Mouse (Mus musculus) megakaryocyte, embryonic 14.5 days (primary cell): ENCODE measurements around the gene Slc4a1ap. TPM values are rescaled to one million over a fixed set of nuclear protein-coding genes. Genes with fewer than 3 reads are reported as not detected.

Source experiments
- H3K27me3 ChIP-seq: replicated peaks from 2 replicates; pipeline ENCODE3; 2012; ENCODE audit warnings: inconsistent platforms
- H3K36me3 ChIP-seq: replicated peaks from 2 replicates; pipeline ENCODE3; 2012; ENCODE audit warnings: low read length, inconsistent platforms, mixed read lengths
- H3K4me1 ChIP-seq: 2 replicates; pipeline ENCODE4 v1.6.1; 2012; ENCODE audit warnings: inconsistent platforms
- H3K4me3 ChIP-seq: replicated peaks from 2 replicates; pipeline ENCODE3; 2012; ENCODE audit warnings: moderate library complexity, mild to moderate bottlenecking, inconsistent platforms
- H3K9me3 ChIP-seq: 2 replicates; pipeline ENCODE4 v1.6.1; 2012; ENCODE audit warnings: inconsistent platforms
- FLI1 ChIP-seq: IDR thresholded peaks from 2 replicates; pipeline ENCODE4 v1.6.1; 2012; ENCODE audit warnings: low read length, inconsistent platforms, mixed read lengths
- GATA1 ChIP-seq: IDR thresholded peaks from 3 replicates; pipeline ENCODE4 v1.6.1; 2012; ENCODE audit warnings: mixed read lengths, low read length, inconsistent platforms, borderline replicate concordance
- polyA plus RNA-seq: library from polyadenylated mRNA; stranded (reverse); fragments of >175 nt; gene quantifications from 2 replicates; pipeline ENCODE4 v1.2.3, GENCODE M21; 2012; ENCODE audit warnings: low replicate concordance; ENCODE audit not compliant: insufficient read depth

The Slc4a1ap gene
- polyA plus RNA-seq, 1 experiment: 8.4 TPM

GRCm38 (mm10) chr5:31564976-31565375 is 38.2 kb downstream of the Slc4a1ap start:
- Histone ChIP-seq H3K4me3 (no peak overlapping the region), H3K36me3 (peaks cover 70% of the 10 kb centered on the region), H3K27me3 (peaks cover 3% of the 10 kb centered on the region), H3K9me3 (no peaks in the 10 kb centered on the region), H3K4me1 (peaks cover 27% of the 10 kb centered on the region)
- TF ChIP-seq FLI1: no peak
- no peak for TF ChIP-seq GATA1

GRCm38 (mm10) chr5:31566026-31566425 is 39.2 kb downstream of the Slc4a1ap start:
- Histone ChIP-seq H3K27me3 (peaks cover 5% of the 10 kb centered on the region), H3K4me1 (peaks cover 34% of the 10 kb centered on the region), H3K9me3 (no peaks in the 10 kb centered on the region), H3K4me3 (no peak overlapping the region), H3K36me3 (peaks cover 61% of the 10 kb centered on the region)
- TF ChIP-seq FLI1 (no peak), GATA1 (no peak)

GRCm38 (mm10) chr5:31566457-31566856 is 39.7 kb downstream of the Slc4a1ap start:
- no peak for TF ChIP-seq FLI1
- no peak for TF ChIP-seq GATA1
- Histone ChIP-seq H3K36me3 (peaks cover 59% of the 10 kb centered on the region), H3K4me1 (peaks cover 38% of the 10 kb centered on the region), H3K4me3 (no peak overlapping the region), H3K27me3 (peaks cover 8% of the 10 kb centered on the region), H3K9me3 (no peaks in the 10 kb centered on the region)

- H3K27me3 ChIP-seq: peaks cover 13% of the 10 kb centered on the region
- H3K36me3 ChIP-seq: peaks cover 42% of the 10 kb centered on the region
- TF ChIP-seq FLI1: no peak
- no peak for TF ChIP-seq GATA1
- no peaks in the 10 kb centered on the region for H3K9me3 ChIP-seq
- H3K4me3 ChIP-seq: no peak overlapping the region
- peaks cover 39% of the 10 kb centered on the region for H3K4me1 ChIP-seq
These were observed 41.3 kb downstream of the Slc4a1ap start for GRCm38 (mm10) chr5:31567951-31568657.

GRCm38 (mm10) chr5:31571023-31571608 is 44.3 kb downstream of the Slc4a1ap start:
- no peak for TF ChIP-seq GATA1
- TF ChIP-seq FLI1: no peak
- H3K4me1 ChIP-seq: peaks cover 22% of the 10 kb centered on the region
- H3K27me3 ChIP-seq: peaks cover 17% of the 10 kb centered on the region
- H3K9me3 ChIP-seq: no peaks in the 10 kb centered on the region
- peaks cover 20% of the 10 kb centered on the region for H3K36me3 ChIP-seq
- peak overlapping the region; percentile 34 for H3K4me3 ChIP-seq

- Histone ChIP-seq H3K27me3 (peaks cover 24% of the 10 kb centered on the region), H3K36me3 (peaks cover 7% of the 10 kb centered on the region), H3K9me3 (no peaks in the 10 kb centered on the region), H3K4me3 (no peak overlapping the region), H3K4me1 (peaks cover 31% of the 10 kb centered on the region)
- no peak for TF ChIP-seq FLI1
- TF ChIP-seq GATA1: no peak
These were observed 46.9 kb downstream of the Slc4a1ap start for GRCm38 (mm10) chr5:31573722-31574121.

GRCm38 (mm10) chr5:31576539-31576975 is 49.8 kb downstream of the Slc4a1ap start:
- Histone ChIP-seq H3K4me3 (peak overlapping the region; percentile 62), H3K9me3 (no peaks in the 10 kb centered on the region), H3K4me1 (peaks cover 17% of the 10 kb centered on the region), H3K27me3 (peaks cover 20% of the 10 kb centered on the region), H3K36me3 (no peaks in the 10 kb centered on the region)
- no peak for TF ChIP-seq GATA1
- no peak for TF ChIP-seq FLI1

- peaks cover 22% of the 10 kb centered on the region for H3K27me3 ChIP-seq
- TF ChIP-seq GATA1 (no peak), FLI1 (no peak)
- no peak overlapping the region for H3K4me3 ChIP-seq
- H3K9me3 ChIP-seq: peaks cover 11% of the 10 kb centered on the region
- H3K4me1 ChIP-seq: peaks cover 11% of the 10 kb centered on the region
- peaks cover 6% of the 10 kb centered on the region for H3K36me3 ChIP-seq
These were observed 54.5 kb downstream of the Slc4a1ap start for GRCm38 (mm10) chr5:31581263-31581662.

GRCm38 (mm10) chr5:31581932-31582331 is 55.1 kb downstream of the Slc4a1ap start:
- Histone ChIP-seq H3K27me3 (peaks cover 20% of the 10 kb centered on the region), H3K9me3 (peaks cover 11% of the 10 kb centered on the region), H3K4me3 (no peak overlapping the region), H3K4me1 (peaks cover 4% of the 10 kb centered on the region), H3K36me3 (peaks cover 6% of the 10 kb centered on the region)
- TF ChIP-seq FLI1 (no peak), GATA1 (no peak)

- peak overlapping the region; percentile 57 for H3K4me3 ChIP-seq
- TF ChIP-seq FLI1 (no peak), GATA1 (no peak)
- H3K9me3 ChIP-seq: peaks cover 11% of the 10 kb centered on the region
- peaks cover 16% of the 10 kb centered on the region for H3K27me3 ChIP-seq
- peaks cover 6% of the 10 kb centered on the region for H3K36me3 ChIP-seq
- peaks cover 8% of the 10 kb centered on the region; the same call in 1 of the 2 replicates for H3K4me1 ChIP-seq
These were observed 56.5 kb downstream of the Slc4a1ap start for GRCm38 (mm10) chr5:31583261-31583660.

- peaks cover 26% of the 10 kb centered on the region for H3K9me3 ChIP-seq
- TF ChIP-seq GATA1: no peak
- no peak for TF ChIP-seq FLI1
- H3K4me3 ChIP-seq: no peak overlapping the region
- peaks cover 8% of the 10 kb centered on the region; the same call in 1 of the 2 replicates for H3K4me1 ChIP-seq
- peaks cover 15% of the 10 kb centered on the region for H3K27me3 ChIP-seq
- H3K36me3 ChIP-seq: peaks cover 12% of the 10 kb centered on the region
These were observed 58.7 kb downstream of the Slc4a1ap start for GRCm38 (mm10) chr5:31585526-31585925.
